Mouse (Mus musculus) kidney, adult 10 weeks (tissue): ENCODE results near the gene Myg1. TPM values are rescaled to one million over a fixed set of nuclear protein-coding genes. Genes with fewer than 3 reads are reported as not detected.

ENCODE experiments used
- polyA plus RNA-seq: library from polyadenylated mRNA; stranded (reverse); fragments of 350-450 nt; fragmentation: Illumina TruSeq; extraction: RNeasy Lipid Tissue Mini Kit (QIAGEN cat#74804); gene quantifications from one replicate; pipeline ENCODE4 v1.2.3, GENCODE M21; 2014; ENCODE audit warnings: low read depth, low replicate concordance

The Myg1 gene
- 4.4 TPM for polyA plus RNA-seq

GRCm38 (mm10) chr15:102331610-102332015 lies at the start of gene Myg1:
Gene Myg1 (plus strand): TSS chr15:102331709.

GRCm38 (mm10) chr15:102295633-102296367 lies 35.7 kb upstream of the Myg1 start, which contains the start of gene Espl1:
Gene Espl1 (plus strand): TSS chr15:102296266.

GRCm38 (mm10) chr15:102326022-102326576 lies 5.4 kb upstream of the Myg1 start, which contains the start of gene Pfdn5:
Gene Pfdn5 (plus strand): TSS chr15:102326116.

DNA sequence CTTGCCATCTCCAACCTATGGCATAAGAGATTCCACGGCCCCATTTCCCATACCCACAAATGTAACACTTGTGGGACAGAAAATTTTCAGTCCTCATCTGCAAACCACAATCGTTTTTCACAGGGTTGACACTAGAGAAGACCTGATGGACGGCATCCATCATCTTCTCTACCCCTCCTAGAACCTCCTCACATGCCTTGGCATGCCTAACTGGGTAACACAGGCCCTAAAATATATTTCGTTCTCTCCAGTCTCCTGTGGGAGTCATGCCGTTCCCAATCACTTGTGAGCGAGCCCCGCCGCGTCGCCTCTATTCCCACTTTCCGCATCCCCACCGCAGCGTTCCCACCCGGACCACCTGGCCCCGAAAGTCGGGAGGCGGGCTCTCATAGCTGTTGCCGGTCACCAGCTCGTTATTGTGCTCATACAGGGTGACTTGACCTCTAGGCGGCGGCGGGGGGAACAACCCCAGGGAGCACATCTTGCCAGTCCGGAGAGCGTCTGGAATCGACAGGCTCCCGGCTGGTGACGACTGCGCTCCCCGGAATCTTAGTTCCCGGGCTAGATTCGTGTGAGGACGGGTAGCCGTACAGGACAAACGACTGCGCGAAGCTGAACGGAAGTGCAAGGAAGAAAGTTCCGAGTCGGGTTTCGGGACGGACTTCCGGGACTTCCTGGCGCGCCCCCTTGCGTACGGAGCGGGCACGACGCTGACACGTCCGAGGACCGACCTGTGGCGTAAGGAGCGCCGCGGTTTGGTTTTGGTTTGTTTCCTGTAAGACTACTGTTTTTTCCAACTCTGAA lies 18.8 kb downstream of the Myg1 start, which contains the start of gene Aaas:
Gene Aaas (minus strand): TSS at position 634 of the 804 bp plus-strand sequence.

DNA sequence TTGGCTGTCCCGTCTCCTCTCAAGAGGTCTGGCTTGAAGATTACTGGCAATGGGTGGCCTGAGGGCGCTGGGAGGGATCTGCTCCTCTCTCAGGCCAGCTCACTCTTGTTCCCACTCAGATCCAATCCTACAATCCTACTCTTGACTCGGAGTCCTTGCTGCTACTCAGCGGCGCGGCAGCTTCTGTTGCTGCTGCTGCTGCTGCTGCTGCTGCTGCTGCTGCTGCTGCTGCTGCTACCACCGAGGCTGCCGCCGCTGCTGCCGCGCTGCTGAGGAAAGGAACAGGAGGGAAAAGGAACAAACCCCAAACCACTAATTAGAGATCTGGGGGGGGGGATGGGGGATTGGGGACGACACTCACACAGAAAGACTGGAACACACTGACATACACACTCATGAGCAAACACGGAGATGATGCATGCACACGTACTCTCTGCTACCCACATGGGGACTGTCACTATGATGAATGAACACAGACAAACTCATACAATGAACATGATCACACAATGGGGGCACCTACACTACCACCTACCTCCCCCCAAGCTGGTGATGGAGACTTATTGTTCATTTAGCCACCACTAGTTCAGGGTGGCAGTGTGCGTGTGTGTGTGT lies 35.3 kb downstream of the Myg1 start, which contains the start of gene Sp7:
Gene Sp7 (minus strand): TSS at position 450 of the 612 bp plus-strand sequence.

Other genes starting within 250 kb of the Myg1 start
- gene Tns2, start 231.3 kb upstream of the Myg1 start, polyA plus RNA-seq: 32.3 TPM
- 0.44 TPM for gene Spryd3, start 195.5 kb upstream of the Myg1 start, polyA plus RNA-seq
- not detected for gene Igfbp6, start 187.3 kb upstream of the Myg1 start, polyA plus RNA-seq
- gene Soat2, start 181.2 kb upstream of the Myg1 start, polyA plus RNA-seq: not detected
- 24.9 TPM for gene Zfp740, start 128.5 kb upstream of the Myg1 start, polyA plus RNA-seq
- gene Csad, start 127.0 kb upstream of the Myg1 start, polyA plus RNA-seq: 66.9 TPM
- gene Itgb7, start 99.8 kb upstream of the Myg1 start, polyA plus RNA-seq: not detected
- gene Rarg, start 74.2 kb upstream of the Myg1 start, polyA plus RNA-seq: 5.9 TPM
- not detected for gene Gm9918, start 61.1 kb upstream of the Myg1 start, polyA plus RNA-seq
- gene Mfsd5, start 52.3 kb upstream of the Myg1 start, polyA plus RNA-seq: 0.93 TPM
- not detected for gene Espl1, start 35.4 kb upstream of the Myg1 start, polyA plus RNA-seq
- gene Pfdn5, start 5.6 kb upstream of the Myg1 start, polyA plus RNA-seq: 84.0 TPM
- 3.6 TPM for gene Aaas, start 19.1 kb downstream of the Myg1 start, polyA plus RNA-seq
- not detected for gene Sp7, start 35.5 kb downstream of the Myg1 start, polyA plus RNA-seq
- gene Sp1, start 74.4 kb downstream of the Myg1 start, polyA plus RNA-seq: 55.3 TPM
- gene Amhr2, start 113.7 kb downstream of the Myg1 start, polyA plus RNA-seq: not detected
- gene Prr13, start 127.3 kb downstream of the Myg1 start, polyA plus RNA-seq: 53.1 TPM
- gene Pcbp2, start 138.8 kb downstream of the Myg1 start, polyA plus RNA-seq: 701 TPM
- gene Gm10337, start 172.0 kb downstream of the Myg1 start, polyA plus RNA-seq: not detected
- 1.4 TPM for gene Map3k12, start 185.4 kb downstream of the Myg1 start, polyA plus RNA-seq
- gene Tarbp2, start 186.5 kb downstream of the Myg1 start, polyA plus RNA-seq: 1.1 TPM
- not detected for gene Npff, start 193.2 kb downstream of the Myg1 start, polyA plus RNA-seq